Mouse (Mus musculus) bone marrow macrophage, adult 2 months (primary cell): ENCODE measurements around the gene Gm8369.
"Not testable (repeated sequence)": the region's sequence is repeated elsewhere in the genome, so short reads cannot be mapped to it uniquely, and the experiment has no call there.

Source experiments
- CTCF ChIP-seq: IDR thresholded peaks from 2 replicates; pipeline ENCODE4 v1.5.1; 2012; ENCODE audit warnings: low read depth, mild to moderate bottlenecking, low read length, moderate library complexity
- POLR2A ChIP-seq: IDR thresholded peaks from 2 replicates; pipeline ENCODE4 v1.6.1; 2012; ENCODE audit warnings: mild to moderate bottlenecking, low read depth, low read length, borderline replicate concordance

GRCm38 (mm10) chr19:11497300-11497699 is 11.6 kb downstream of the Gm8369 start:
- TF ChIP-seq CTCF, POLR2A: not testable (repeated sequence)
